Mouse (Mus musculus) testis, adult 10 weeks (tissue): ENCODE data around the gene 5031439G07Rik. TPM values are rescaled to one million over a fixed set of nuclear protein-coding genes. Genes with fewer than 3 reads are reported as not detected.

Source experiments
- polyA plus RNA-seq: library from polyadenylated mRNA; stranded (reverse); fragments of 350-450 nt; fragmentation: Illumina TruSeq; extraction: RNeasy Lipid Tissue Mini Kit (QIAGEN cat#74804); gene quantifications from one replicate; pipeline ENCODE4 v1.2.3, GENCODE M21; 2014; ENCODE audit warnings: low read depth, low replicate concordance

5031439G07Rik gene
- polyA plus RNA-seq: 2.0 TPM

GRCm38 (mm10) chr15:84987874-84988825 lies at the start of gene 5031439G07Rik:
TSS of gene 5031439G07Rik (minus strand) at chr15:84988551.

GRCm38 (mm10) chr15:85028648-85029047 lies 40.3 kb upstream of the 5031439G07Rik start, which contains the start of gene Fam118a:
TSS of gene Fam118a (plus strand) at chr15:85028948.

GRCm38 (mm10) chr15:85016951-85017664 lies 28.8 kb upstream of the 5031439G07Rik start, which contains the start of gene Upk3a:
TSS of gene Upk3a (plus strand) at chr15:85017141.

GRCm38 (mm10) chr15:84922884-84923507 lies 65.4 kb downstream of the 5031439G07Rik start, which contains the start of gene Nup50:
TSS of gene Nup50 (plus strand) at chr15:84923411.

GRCm38 (mm10) chr15:84919938-84920337 lies 68.4 kb downstream of the 5031439G07Rik start, which contains the start of gene Gm29666:
TSS of gene Gm29666 (minus strand) at chr15:84920038.

Other genes starting within 250 kb of the 5031439G07Rik start
- gene Phf21b, start 132.5 kb downstream of the 5031439G07Rik start, polyA plus RNA-seq: 0.39 TPM
- gene Gm29666, start 68.5 kb downstream of the 5031439G07Rik start, polyA plus RNA-seq: 1.3 TPM
- gene Nup50, start 65.1 kb downstream of the 5031439G07Rik start, polyA plus RNA-seq: 42.6 TPM
- gene Upk3a, start 28.6 kb upstream of the 5031439G07Rik start, polyA plus RNA-seq: not detected
- 94.6 TPM for gene Fam118a, start 40.4 kb upstream of the 5031439G07Rik start, polyA plus RNA-seq
- 404 TPM for gene Smc1b, start 143.4 kb upstream of the 5031439G07Rik start, polyA plus RNA-seq
- gene Ribc2, start 143.5 kb upstream of the 5031439G07Rik start, polyA plus RNA-seq: 20.8 TPM
- 0.81 TPM for gene Fbln1, start 217.4 kb upstream of the 5031439G07Rik start, polyA plus RNA-seq